Mouse (Mus musculus) frontal cortex, adult (tissue): ENCODE measurements around the gene 1700029P11Rik.

Experiments
- ATAC-seq: cut with Nextera tagmentation; 2 replicates; pipeline ENCODE4 v1.9.2; 2017; ENCODE audit warnings: mild to moderate bottlenecking, moderate library complexity, mixed read lengths; ENCODE audit not compliant: low TSS enrichment

Gene 1700029P11Rik

GRCm38 (mm10) chr15:82011947-82012346 is 31.6 kb downstream of the 1700029P11Rik start:
- ATAC-seq: no peak

- ATAC-seq: no peak
Observed at GRCm38 (mm10) chr15:82014745-82015391, 34.5 kb downstream of the 1700029P11Rik start.

- peak; percentile 38 for ATAC-seq
Observed at GRCm38 (mm10) chr15:82015392-82016100, 35.2 kb downstream of the 1700029P11Rik start.

GRCm38 (mm10) chr15:82016101-82016808 is 35.9 kb downstream of the 1700029P11Rik start:
- ATAC-seq: peak; percentile 88

GRCm38 (mm10) chr15:82016830-82017229 is 36.5 kb downstream of the 1700029P11Rik start:
- no peak for ATAC-seq

- no peak for ATAC-seq
Observed at GRCm38 (mm10) chr15:82017461-82017860, 37.1 kb downstream of the 1700029P11Rik start.

GRCm38 (mm10) chr15:82019288-82019687 is 38.9 kb downstream of the 1700029P11Rik start:
- no peak for ATAC-seq

GRCm38 (mm10) chr15:82022535-82023088 is 42.3 kb downstream of the 1700029P11Rik start:
- no peak for ATAC-seq

- no peak for ATAC-seq
Observed at GRCm38 (mm10) chr15:82023965-82024635, 43.8 kb downstream of the 1700029P11Rik start.

- no peak for ATAC-seq
Observed at GRCm38 (mm10) chr15:82027276-82027675, 46.9 kb downstream of the 1700029P11Rik start.

GRCm38 (mm10) chr15:82027726-82028125 is 47.4 kb downstream of the 1700029P11Rik start:
- no peak for ATAC-seq
